ENCODE assay signal across 10 mouse cellular contexts in genomic region chr7:114169996-114170395, GRCm38 (mm10). TPM values are rescaled to one million over a fixed set of nuclear protein-coding genes. Genes with fewer than 3 reads are reported as not detected.
DNase-seq lines count a peak whose midpoint lies in the region; ATAC-seq lines count a peak whose summit lies in the region.
"Had no signal": no experiment of that assay in that cellular context is flagged by ENCODE, and none has a peak within 500 bp of the region (broad histone marks: within the 10 kb centered on the region; RNA-seq: fewer than 3 reads in every experiment).

No protein-coding gene starts in this region.

- no peak overlapping the region for H3K9ac ChIP-seq in heart, embryonic 13.5 days
- H3K9ac ChIP-seq: embryonic facial prominence, embryonic 12.5 days; limb, embryonic 12.5 days had no signal

- H3K27ac ChIP-seq in heart, embryonic 13.5 days (replicated peaks) = peak overlapping the region; percentile 51
- H3K27ac ChIP-seq: embryonic facial prominence, embryonic 12.5 days; limb, embryonic 12.5 days had no signal

- H3K36me3 ChIP-seq in heart, embryonic 13.5 days = no peaks in the 10 kb centered on the region
- H3K36me3 ChIP-seq: embryonic facial prominence, embryonic 12.5 days; limb, embryonic 12.5 days had no signal

- ATAC-seq in heart, embryonic 13.5 days (ENCODE audit: extremely low read depth, insufficient number of reproducible peaks, low FRiP score, low TSS enrichment) = no peak

- WGBS in heart, embryonic 13.5 days = 62% methylated on average over 4 of the region's 4 CpGs

- H3K4me3 ChIP-seq in heart, embryonic 13.5 days = no peak overlapping the region
- H3K4me3 ChIP-seq: embryonic facial prominence, embryonic 12.5 days; limb, embryonic 12.5 days had no signal

- DNase-seq in 3T3-L1 (ENCODE audit: low read depth, low spot score) = peak; percentile 10
- peak; percentile 70 for DNase-seq in Muller cell, postnatal 12 days (ENCODE audit: inconsistent ontology term)
- DNase-seq in kidney, postnatal 25 days = peak; percentile 37 to 46
- no peak for DNase-seq in cerebellum, postnatal 25 days
- no peak for DNase-seq in embryo, embryonic 10 days (ENCODE audit: low spot score)
- DNase-seq in layer of hippocampus, adult 9-11 months = no peak
- DNase-seq: cerebellum, adult 18-20 months had no signal

- peaks cover 34% of the 10 kb centered on the region for H3K4me1 ChIP-seq in heart, embryonic 13.5 days

- H3K4me2 ChIP-seq in heart, embryonic 13.5 days = no peak overlapping the region
- H3K4me2 ChIP-seq: embryonic facial prominence, embryonic 12.5 days; limb, embryonic 12.5 days had no signal

- H3K27me3 ChIP-seq in heart, embryonic 13.5 days (replicated peaks) = no peaks in the 10 kb centered on the region
- H3K27me3 ChIP-seq: embryonic facial prominence, embryonic 12.5 days; limb, embryonic 12.5 days had no signal

- no peaks in the 10 kb centered on the region for H3K9me3 ChIP-seq in heart, embryonic 13.5 days
- H3K9me3 ChIP-seq: embryonic facial prominence, embryonic 12.5 days; limb, embryonic 12.5 days had no signal

RNA-seq across cellular contexts. Expression of gene Rras2, which starts 52.4 kb away (rescaled TPM):
- polyA plus RNA-seq in heart, embryonic 13.5 days (2015; fragmentation: Nextera tagmentation; extraction: Ambion mirVana) = 47.2 and 48.0 TPM in 2 replicates

Comparison
In these comparisons a context has a peak if more than half of its experiments do, and no peak if none do; other contexts are left out.
1. DNase-seq: peak in 3T3-L1 (single experiment), Muller cell, postnatal 12 days (single experiment) and kidney, postnatal 25 days (2 of 2); none in cerebellum, postnatal 25 days (0 of 2), embryo, embryonic 10 days (single experiment) and layer of hippocampus, adult 9-11 months (single experiment).